Mouse (Mus musculus) thymus, postnatal 10 days (tissue): ENCODE results near the gene Il16.

Experiments used
- DNase-seq, 2 experiments: peaks; one replicate each; pipeline ENCODE4 v3.0.0; 2021; ENCODE audit warnings: low spot score in 2 of 2

Gene Il16

DNA sequence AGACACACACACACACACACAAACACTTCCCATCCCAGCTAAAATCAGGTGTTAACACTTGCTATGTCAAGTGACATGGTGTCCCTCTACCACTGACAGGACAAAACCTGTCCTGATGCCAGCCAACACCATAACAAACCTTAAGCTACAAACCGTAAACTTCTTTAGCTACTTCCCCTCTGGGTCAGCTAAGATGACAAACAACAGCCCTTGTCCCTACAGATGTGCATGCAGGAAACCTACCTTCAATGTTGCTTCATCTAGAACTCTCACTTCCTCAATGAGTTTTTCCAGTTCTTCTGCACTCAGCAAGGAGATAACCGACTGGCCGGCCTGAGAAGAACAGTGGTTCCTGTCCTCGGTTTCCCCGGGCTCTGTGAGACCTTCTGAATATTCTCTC is 94.9 kb downstream of the Il16 start:
- no peak for DNase-seq

DNA sequence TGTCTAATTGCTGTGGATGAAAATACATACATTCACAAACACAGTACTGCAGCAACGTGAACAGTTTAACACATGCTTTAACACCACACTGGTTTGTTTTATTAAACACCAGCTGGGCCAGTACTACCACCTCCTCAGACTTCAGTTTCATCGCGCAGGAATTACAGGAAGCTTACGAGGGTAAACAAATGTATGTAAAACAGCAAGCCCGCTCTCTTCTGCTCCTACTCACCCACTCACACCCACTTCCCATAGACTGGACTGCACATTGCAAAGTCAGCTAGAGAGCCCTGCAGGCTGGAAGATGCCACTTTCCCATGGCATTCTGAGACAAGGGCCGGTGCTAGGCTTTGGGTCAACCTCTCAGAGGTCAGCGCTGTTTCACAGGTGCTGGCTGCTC is 96.7 kb downstream of the Il16 start:
- no peak for DNase-seq

DNA sequence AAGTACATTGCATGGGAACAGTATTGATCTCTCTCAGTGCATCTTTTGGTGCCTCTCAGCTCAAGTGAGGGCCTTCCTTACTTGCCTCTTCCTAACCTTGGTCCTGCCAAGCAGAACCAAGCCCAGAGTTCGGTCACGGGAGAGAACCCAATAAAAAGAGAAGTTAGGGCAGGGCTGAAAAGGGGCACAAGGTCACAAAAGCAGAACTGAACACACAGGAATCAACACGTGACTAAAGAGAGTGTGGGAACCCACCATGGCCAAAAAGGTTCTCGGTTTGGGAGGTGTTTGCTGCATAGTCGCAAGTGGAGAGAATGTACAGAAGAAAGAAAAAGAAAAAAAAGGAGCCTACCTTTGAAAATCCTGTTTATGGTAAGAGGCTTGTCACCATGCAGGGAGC is 100.0 kb downstream of the Il16 start:
- no peak for DNase-seq

DNA sequence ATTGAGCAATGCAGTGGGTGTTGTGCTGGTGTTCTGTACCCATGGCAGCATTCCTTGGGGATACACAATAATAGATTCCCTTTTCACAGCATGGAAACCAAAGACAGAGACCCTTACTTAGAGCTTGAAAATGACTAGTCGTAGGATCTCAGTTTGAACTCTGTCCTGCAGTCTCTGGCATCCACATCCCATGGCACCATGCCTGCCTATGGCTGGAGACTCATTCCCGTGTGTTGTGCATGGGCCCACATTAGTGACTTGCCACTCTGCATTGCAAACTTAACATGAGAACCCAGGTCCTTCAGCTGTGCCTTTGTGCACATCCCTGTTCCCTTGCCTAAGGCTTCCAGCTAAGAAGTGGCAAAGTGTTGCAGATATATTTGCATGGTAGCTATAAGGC is 100.8 kb downstream of the Il16 start:
- no peak for DNase-seq

DNA sequence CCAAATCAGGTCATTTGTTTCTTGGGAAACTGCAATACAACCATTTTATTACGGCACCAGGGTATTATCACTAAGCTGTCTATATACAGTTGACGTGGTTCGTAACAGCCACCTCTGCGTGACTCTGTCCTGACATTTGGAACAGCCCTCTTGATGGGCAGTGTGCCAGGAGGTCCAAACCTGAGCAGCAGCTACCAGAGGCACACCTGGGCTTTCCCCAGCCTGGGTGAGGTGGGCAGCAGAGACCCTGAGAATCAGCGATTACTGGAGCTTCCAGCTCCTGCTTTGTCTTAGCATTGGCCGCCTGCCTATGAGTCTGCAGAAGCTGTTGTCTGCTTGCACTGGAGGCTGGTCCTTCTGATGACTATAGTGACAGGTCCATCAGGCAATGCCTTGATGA is 101.9 kb downstream of the Il16 start:
- no peak for DNase-seq

DNA sequence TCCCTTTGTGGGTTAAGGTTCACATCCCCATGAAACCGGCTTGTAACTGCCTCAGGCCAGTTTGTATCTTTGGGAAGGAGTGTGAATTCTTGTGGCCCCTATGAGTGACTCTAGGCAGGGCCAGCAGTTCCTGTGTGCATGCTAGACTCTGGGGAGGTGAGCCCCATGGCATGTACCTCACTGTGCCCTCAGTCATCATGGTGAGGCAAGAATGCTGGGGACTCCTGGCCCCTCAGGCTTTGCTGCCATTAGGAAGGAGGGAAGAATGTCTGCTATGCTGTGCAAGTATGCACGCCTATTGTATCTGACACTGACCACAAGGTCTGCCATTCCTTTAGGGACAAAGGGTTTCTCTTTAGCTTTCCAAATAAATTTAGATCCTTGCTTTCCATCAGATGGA is 104.4 kb downstream of the Il16 start:
- no peak for DNase-seq

DNA sequence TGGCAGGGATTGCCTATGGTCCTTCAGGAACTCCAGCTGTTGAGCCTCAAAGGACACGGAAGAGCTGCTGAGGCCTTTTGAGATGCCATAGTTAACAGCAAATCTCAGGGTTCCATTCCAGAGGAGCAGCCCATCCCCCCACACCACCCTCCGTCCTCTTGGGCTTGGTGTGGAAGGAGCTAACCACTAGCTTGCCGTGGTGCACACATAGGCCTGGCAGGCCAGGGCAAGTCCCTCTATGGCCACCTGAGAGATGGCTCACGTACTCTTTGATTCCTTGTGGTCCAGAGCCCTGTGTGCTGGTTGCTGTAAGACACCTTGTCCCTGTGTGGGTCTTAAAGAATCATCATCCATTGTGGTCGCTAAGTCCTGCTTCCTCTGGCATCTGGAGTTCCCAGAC is 104.9 kb downstream of the Il16 start:
- no peak for DNase-seq

DNA sequence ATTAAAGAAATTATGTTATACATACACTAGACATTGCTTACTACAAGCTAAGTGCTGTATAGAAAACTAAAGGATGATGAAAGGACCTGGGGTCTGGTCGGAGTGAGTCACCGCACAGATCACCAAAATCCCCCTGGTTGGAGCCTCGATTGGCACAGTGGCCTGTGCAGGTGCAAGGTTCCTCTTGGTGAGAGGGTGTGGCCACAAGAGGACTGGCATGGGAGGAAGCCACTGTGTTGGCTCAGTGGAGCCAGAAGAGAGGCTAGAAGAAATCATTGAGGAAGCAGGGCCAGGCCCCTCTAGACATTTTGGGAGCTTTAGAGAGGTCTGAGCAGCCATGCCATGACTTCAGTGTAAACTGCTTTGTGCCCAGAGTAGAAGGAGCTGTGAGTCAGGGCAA is 106.4 kb downstream of the Il16 start:
- DNase-seq: no peak

DNA sequence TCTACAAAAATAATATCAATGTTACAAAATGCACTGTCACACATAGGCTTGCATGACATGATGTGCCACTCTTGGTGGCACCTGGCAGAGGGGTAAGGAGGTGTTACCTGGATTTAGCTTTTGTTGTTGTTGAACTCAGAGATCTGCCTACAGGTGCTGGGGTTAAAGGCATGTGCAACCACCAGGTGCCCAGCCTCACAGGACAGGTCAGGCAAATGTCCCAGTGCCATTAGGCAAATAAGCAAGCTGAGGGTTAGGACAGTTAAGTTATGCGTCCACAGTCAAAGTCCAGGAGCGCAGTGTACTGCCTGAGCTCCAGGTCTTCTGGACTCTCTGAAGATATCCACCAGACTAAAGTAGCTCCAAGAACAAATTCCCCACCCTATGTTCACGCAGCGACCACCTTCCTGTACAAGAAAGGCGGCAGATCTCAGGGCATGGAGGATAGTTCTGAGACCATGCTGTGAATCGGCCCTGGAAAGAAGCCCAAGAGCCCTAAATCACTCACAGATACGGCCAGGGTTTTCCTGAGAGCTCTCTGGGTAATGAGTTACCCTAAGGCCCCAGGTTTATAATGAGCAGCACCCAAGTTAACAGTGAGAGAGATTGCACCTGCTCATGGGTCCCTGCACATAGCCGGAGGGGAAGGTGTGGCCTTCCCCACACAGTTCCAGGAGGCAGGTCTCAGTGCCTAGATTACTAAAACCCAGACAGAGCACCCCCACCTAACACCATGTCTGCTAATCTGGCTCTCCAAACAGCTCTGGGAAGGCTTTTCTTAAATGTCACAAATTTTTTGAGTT is 107.5 kb downstream of the Il16 start:
- DNase-seq: no peak

DNA sequence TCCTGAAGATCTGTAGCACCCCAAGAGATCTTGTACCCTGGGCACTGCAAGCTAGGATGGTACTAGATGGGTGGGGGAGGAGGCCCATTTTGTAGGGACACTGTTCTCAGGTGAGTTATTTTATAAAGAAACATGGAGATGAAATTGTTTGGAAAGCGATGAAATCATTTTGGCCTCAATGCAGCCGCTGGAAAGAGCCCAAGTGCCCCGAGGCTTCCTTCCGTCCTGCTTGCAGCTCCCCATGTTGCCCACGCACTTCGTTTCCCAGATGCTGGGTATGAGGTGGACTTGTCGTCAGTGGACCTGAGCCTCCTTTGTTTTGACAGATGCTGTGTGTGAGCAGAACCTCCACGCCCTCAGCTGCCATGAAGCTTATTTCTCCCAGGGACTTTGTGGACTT is 109.1 kb downstream of the Il16 start:
- DNase-seq: no peak

DNA sequence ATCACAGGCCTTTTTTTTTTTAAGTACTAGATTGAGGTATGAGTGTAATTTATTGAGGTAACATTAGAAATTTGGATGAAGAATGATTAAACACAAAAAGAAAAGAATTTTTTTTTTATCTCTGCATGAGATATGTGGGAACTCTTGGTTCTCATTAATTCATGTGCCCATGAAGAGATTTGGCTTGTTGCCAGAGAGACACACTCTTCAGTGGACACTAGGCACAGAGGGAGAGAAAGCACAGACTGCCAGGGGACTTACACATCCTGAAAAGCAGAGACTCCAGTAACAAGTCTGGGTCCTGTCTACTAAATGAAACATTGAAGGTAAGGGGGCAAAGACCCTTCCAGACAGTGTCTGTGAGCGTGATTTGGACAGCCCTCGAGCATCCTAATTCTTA is 109.8 kb downstream of the Il16 start:
- no peak for DNase-seq

DNA sequence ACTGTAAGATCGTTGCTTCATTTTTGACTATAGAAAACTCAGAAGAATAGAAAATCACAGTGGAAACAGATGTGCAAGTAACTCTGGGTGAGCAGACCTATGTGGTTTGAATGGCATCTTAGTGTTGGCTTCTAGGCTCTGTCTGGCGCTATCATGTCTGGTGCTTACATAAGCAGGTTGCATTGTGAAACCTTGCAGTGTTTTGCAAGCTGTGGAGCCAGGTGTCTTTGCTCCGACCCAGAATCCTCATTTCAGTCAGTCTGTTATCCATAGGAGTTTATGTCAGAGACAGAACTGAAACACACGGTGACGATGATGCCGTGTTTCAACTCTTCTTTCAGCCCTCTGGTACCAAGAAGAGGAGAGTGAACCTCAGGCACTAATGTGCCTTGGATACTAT is 111.7 kb downstream of the Il16 start:
- DNase-seq: no peak

DNA sequence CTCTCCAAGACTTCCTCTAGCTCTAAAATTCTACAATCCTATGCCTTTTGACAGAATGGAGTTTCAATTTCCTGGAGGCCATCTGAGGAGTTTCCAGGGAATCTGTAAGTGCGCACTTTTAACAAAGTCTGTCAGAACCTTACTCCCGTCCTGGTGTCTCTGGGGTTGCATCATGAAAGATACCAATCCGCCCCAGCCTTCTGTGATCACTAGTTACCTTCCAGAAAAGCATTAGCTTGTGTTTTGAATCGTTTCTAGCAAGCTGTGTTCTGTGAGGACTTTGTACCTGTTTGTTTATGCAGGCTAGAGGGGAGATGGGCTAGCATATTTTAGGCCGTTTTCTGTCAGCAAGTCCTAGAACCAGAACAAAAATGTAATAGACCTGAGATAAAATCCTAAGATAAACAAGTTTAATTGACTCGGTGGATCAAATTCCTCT is 112.8 kb downstream of the Il16 start:
- DNase-seq: no peak

DNA sequence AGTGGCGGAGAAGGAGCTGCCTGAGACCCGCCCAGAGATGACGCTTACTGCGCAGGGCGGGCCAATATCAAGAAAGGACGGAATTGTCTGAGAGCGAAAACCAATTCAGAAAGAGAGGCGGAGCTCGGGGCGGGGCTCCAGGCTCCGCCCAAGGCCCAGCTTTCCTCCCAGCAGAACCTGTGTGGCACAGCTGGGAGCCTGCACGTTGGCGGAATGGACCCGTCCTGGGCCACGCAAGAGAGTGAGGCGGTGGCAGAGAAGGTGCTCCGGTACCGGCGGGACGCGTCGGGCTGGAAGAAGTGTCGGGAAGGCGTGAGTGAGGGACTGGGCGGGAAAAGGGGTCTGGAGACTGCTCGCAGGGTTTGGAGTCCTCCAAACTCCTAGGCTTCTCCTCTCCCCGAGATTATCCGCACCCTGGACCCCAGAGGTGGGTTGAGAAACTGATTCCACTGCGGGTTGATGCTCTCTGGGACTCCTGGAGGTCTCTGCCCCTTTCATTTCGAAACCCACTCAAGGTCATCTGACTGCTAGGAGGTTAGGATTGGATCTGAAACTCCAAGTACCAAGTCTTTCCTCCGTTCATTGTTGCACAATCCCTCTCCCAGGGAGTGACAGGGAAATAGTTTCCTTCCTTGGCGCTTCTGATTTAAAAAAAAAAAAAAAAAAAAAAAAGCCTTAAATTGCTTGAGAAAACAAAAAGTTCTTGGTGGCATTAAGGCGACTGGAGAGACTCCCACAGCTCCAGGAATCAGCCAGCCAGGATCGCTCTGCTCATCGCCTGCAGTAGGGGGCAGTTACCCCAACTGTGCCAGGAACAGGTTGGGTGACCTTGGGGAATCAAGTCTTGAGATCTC is 113.5 kb downstream of the Il16 start, which contains the start of gene Stard5:
Gene Stard5, plus strand, starts transcription at position 132 of the 854 bp plus-strand sequence.
- DNase-seq: peak; percentile 83 to 87

DNA sequence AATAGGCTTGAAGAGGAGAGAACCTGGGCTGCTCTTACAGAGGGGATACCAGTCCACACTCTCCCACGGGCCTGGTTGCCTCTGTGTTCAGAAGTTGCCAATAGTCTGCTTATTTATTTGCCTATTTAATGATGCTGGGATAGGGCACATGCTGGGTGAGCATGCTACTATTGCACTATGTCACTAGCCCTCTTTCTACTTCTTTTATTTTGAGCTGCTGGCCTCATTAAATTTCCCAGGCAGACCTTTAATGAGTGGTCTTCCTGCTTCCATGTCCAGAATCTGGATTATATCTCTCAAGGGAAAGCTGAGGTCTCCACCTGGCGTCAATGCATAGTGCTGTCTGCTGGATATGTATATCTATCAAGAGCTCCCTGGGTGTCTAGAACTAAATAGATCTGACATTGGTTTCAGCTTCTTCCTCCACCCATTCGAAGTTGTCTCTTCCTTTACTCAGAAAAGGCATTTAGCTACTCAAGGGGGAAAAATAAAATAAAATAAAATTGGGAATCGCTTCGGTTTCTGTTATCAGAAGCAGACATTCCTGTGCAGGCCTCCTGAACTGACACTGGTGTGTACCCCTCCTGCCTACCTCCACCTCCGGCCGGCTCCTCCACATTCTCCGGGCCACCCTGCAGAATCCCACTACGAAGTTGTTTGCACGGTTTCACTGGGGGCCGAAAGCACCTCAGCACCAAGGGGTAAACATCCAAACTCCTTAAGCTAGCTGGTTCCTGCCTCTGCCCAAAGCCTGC is 114.3 kb downstream of the Il16 start:
- DNase-seq: no peak

DNA sequence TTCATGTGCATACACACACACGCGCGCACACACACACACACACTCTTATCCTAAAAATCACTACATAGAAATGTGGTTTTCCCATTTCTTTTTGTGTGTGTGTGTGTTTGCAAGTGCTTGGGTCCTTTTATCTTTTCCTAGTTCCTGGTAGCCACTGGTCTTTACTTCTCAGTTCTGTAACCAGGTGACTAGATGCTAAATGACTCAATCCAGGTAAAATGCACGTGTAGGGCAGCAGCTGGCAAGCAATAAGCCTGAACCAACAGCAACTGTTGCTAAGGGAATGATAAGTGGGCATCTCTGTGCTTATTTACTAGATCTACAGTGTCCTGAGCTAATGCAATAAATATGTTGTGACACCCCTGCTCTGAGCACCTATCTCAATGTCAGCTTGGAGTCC is 118.2 kb downstream of the Il16 start:
- no peak for DNase-seq

DNA sequence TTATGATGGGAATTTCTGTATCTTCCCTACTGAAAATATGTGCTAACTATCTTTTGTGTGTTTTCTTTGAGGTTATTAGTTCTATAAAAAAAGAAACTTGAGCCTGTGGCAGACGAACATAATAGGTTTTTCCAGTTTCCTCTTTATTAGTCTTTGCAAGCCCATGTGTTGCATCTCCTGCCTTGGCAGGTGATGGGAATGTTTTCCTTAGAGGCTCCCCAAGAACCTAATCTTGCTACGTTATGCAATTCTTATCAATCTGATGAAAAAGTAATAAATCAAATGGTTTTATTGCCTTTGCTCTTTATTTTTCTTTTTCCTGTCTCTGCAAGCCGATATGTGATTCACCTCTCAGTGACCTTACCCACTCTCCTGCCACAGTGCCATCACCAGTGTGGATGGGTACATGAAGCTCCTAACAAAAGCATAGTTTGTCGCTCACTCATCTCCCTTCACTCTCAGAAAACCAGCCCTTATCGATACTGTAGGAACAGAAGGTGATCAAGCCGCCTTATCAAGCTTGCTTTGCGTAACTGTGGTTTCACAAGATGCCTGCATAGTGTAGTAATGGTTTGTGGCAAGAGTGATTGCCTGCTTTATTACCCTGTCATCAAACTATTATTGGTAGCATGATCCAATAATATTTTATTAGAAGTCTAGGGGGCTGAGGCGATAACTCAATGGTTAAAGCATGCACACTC is 118.8 kb downstream of the Il16 start:
- DNase-seq: no peak

DNA sequence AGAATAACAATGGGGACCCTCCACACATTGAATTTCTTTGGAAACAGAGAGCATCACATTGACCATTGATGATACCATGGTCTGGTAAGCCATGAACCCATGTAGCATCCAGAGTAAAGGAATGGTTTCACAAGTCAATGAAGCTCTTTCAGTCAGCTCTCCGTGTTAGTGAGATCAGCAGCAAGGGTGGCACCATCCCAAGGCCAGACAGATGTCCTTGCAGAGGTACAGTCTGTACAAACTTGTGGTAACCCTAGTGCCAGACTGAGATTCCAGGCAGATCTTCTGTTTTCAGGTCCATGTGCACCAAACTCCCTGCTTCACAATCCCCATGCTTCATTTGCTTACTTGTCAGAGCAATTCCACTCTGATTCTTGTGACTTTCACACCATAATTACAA is 121.5 kb downstream of the Il16 start:
- DNase-seq: no peak

DNA sequence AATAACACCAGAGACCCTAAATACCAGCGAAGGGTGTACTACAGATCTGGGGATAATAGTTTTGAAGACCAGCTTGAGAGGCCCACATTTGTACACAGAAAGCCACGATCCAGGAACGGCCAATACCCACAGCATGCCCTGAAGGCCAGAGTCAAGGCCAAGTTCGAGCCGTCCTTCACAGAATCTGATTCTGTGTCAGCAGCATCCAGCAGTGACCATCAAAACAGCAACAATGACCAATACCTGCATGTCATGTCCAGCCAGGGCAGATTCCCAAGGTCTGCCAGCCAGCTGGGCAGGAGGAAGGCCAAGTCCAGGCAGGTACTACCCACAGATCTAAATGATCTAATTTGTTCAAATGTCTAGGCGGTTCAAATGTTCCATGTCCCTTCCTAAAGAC is 122.9 kb downstream of the Il16 start:
- no peak for DNase-seq

DNA sequence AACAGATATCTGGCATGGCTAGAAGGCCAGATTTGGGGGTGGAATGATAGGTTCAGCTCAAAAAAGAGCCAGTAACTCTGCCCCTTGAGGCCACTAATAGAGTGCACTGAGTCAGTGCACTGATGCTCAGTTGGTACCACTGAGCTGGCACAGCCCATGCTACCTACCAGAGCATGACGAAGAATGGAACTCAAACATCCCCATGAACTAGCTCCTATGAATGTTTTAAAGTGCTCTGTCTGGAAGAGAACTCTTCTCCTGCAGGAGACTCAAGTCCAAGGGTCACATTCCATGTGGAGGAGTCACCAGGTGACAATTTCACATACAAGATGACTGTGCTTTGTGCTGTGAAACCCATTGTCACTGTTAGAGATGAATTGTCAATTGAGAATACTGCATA is 126.8 kb downstream of the Il16 start:
- DNase-seq: no peak

DNA sequence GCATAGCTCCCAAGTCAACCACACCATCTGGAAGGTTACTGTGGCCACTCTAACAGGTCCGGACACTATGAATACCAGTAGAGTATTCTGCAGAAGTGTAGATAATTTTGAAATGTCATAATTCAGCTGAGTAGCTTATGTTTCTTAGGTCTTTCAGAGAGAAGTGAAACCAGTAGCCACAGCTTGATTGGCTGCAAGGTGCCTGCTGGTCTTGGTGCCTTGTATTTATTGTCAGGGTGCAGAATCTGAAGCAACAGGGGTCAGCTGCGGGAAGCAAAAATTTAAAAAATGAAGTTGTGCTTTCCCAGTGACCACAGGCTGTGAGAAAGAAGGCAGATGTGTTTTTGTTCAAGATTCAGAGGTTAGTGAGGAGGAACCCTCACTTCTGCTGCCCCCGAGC is 129.3 kb downstream of the Il16 start:
- no peak for DNase-seq

DNA sequence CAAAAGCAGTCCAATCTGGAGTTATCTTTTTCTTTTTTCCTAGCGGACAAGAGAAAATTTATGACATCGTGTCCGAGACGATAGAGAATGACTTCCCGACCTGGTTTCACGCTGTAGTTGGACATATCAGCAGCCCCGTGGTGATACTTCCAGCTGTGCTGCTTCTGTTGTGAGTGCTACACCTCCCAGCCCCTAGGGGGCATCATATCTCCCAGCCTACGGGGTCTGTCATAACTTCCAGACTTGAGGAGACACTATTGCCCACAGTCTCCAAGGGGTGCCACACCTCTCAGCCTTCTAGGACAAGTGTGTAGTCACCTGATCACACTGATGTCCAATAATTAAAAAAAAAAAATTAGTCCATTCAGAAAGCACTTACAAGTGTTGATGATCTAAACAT is 129.7 kb downstream of the Il16 start:
- no peak for DNase-seq
